Mouse (Mus musculus): Measurements from ENCODE around the gene Lrrfip1.
A peak's percentile ranks its signal among the peaks of the same experiment; 100 is the strongest.

Gene Lrrfip1

GRCm38 (mm10) chr1:91056416-91056815, 57.9 kb downstream of the Lrrfip1 start:
- DNase-seq (ENCODE audit: low read depth, low spot score) = peak; percentile 23

- peak; percentile 87 for DNase-seq (ENCODE audit: low read depth, low spot score)
These were observed 59.0 kb downstream of the Lrrfip1 start for GRCm38 (mm10) chr1:91057311-91058245.

GRCm38 (mm10) chr1:91058251-91058650, 59.7 kb downstream of the Lrrfip1 start:
- no peak for DNase-seq (ENCODE audit: low read depth, low spot score)

GRCm38 (mm10) chr1:91059792-91060604, 61.5 kb downstream of the Lrrfip1 start:
- DNase-seq (ENCODE audit: low read depth, low spot score) = no peak

GRCm38 (mm10) chr1:91061105-91061504, 62.6 kb downstream of the Lrrfip1 start:
- DNase-seq (ENCODE audit: low read depth, low spot score) = no peak

GRCm38 (mm10) chr1:91062363-91062762, 63.8 kb downstream of the Lrrfip1 start:
- no peak for DNase-seq (ENCODE audit: low read depth, low spot score)

- DNase-seq (ENCODE audit: low read depth, low spot score) = no peak
These were observed 65.5 kb downstream of the Lrrfip1 start for GRCm38 (mm10) chr1:91064053-91064452.

- no peak for DNase-seq (ENCODE audit: low read depth, low spot score)
These were observed 66.5 kb downstream of the Lrrfip1 start for GRCm38 (mm10) chr1:91064903-91065525.

GRCm38 (mm10) chr1:91066061-91066460, 67.5 kb downstream of the Lrrfip1 start:
- DNase-seq (ENCODE audit: low read depth, low spot score) = no peak

- no peak for DNase-seq (ENCODE audit: low read depth, low spot score)
These were observed 68.1 kb downstream of the Lrrfip1 start for GRCm38 (mm10) chr1:91066599-91066998.

- DNase-seq (ENCODE audit: low read depth, low spot score) = no peak
These were observed 69.2 kb downstream of the Lrrfip1 start for GRCm38 (mm10) chr1:91067716-91068115.

GRCm38 (mm10) chr1:91069575-91069974, 71.0 kb downstream of the Lrrfip1 start:
- no peak for DNase-seq (ENCODE audit: low read depth, low spot score)

GRCm38 (mm10) chr1:91070547-91070946, 72.0 kb downstream of the Lrrfip1 start:
- DNase-seq (ENCODE audit: low read depth, low spot score) = no peak

- no peak for DNase-seq (ENCODE audit: low read depth, low spot score)
These were observed 73.2 kb downstream of the Lrrfip1 start for GRCm38 (mm10) chr1:91071671-91072290.

GRCm38 (mm10) chr1:91076946-91077345, 78.4 kb downstream of the Lrrfip1 start:
- no peak for DNase-seq (ENCODE audit: low read depth, low spot score)

- DNase-seq (ENCODE audit: low read depth, low spot score) = no peak
These were observed 78.9 kb downstream of the Lrrfip1 start for GRCm38 (mm10) chr1:91077456-91077855.

GRCm38 (mm10) chr1:91077980-91078379, 79.4 kb downstream of the Lrrfip1 start:
- DNase-seq (ENCODE audit: low read depth, low spot score) = no peak

- no peak for DNase-seq (ENCODE audit: low read depth, low spot score)
These were observed 81.3 kb downstream of the Lrrfip1 start for GRCm38 (mm10) chr1:91079740-91080422.

GRCm38 (mm10) chr1:91080423-91080749, 81.8 kb downstream of the Lrrfip1 start:
- no peak for DNase-seq (ENCODE audit: low read depth, low spot score)

GRCm38 (mm10) chr1:91084374-91084773, 85.8 kb downstream of the Lrrfip1 start:
- DNase-seq (ENCODE audit: low read depth, low spot score) = no peak

GRCm38 (mm10) chr1:91085009-91085408, 86.5 kb downstream of the Lrrfip1 start:
- DNase-seq (ENCODE audit: low read depth, low spot score) = no peak
